Mouse (Mus musculus) liver, embryonic 12.5 days (tissue): ENCODE data around the gene Neurl2. TPM values are rescaled to one million over a fixed set of nuclear protein-coding genes. Genes with fewer than 3 reads are reported as not detected.

Experiments
- polyA plus RNA-seq: library from polyadenylated mRNA; unstranded; fragments of >200 nt; fragmentation: Nextera tagmentation; extraction: Ambion mirVana; gene quantifications from 2 replicates; pipeline ENCODE4 v1.2.1, GENCODE M21; 2016

Gene Neurl2
- polyA plus RNA-seq, 1 experiment from 2014 or later, result 2.2 TPM

Other genes with a start within 250 kb of the Neurl2 start
- gene Wfdc6a, start 248.0 kb downstream of the Neurl2 start, polyA plus RNA-seq, result 0.26 TPM in 1 of 2 replicates, not detected in the other
- not detected in 2 replicates for gene Eppin, start 239.9 kb downstream of the Neurl2 start, polyA plus RNA-seq
- not detected in 2 replicates for gene Wfdc6b, start 219.9 kb downstream of the Neurl2 start, polyA plus RNA-seq
- gene Wfdc8, start 219.8 kb downstream of the Neurl2 start, polyA plus RNA-seq, result not detected in 2 replicates
- not detected in 2 replicates for gene Wfdc16, start 194.7 kb downstream of the Neurl2 start, polyA plus RNA-seq
- not detected in 2 replicates for gene Wfdc10, start 177.4 kb downstream of the Neurl2 start, polyA plus RNA-seq
- gene Wfdc9, start 176.9 kb downstream of the Neurl2 start, polyA plus RNA-seq, result not detected in 2 replicates
- not detected in 2 replicates for gene Wfdc11, start 159.4 kb downstream of the Neurl2 start, polyA plus RNA-seq
- gene Wfdc13, start 148.3 kb downstream of the Neurl2 start, polyA plus RNA-seq, result not detected in 2 replicates
- not detected in 2 replicates for gene Spint4, start 135.0 kb downstream of the Neurl2 start, polyA plus RNA-seq
- gene Spint5, start 118.2 kb downstream of the Neurl2 start, polyA plus RNA-seq, result not detected in 2 replicates
- 0.48 and 0.93 TPM in 2 replicates for gene Wfdc3, start 87.5 kb downstream of the Neurl2 start, polyA plus RNA-seq
- gene Dnttip1, start 87.5 kb downstream of the Neurl2 start, polyA plus RNA-seq, result 56.9 and 61.0 TPM in 2 replicates
- 669 and 687 TPM in 2 replicates for gene Ube2c, start 63.6 kb downstream of the Neurl2 start, polyA plus RNA-seq
- gene Tnnc2, start 53.5 kb downstream of the Neurl2 start, polyA plus RNA-seq, result 0.66 and 1.8 TPM in 2 replicates
- 5.5 TPM in 2 replicates for gene Snx21, start 47.6 kb downstream of the Neurl2 start, polyA plus RNA-seq
- 20.3 and 21.5 TPM in 2 replicates for gene Acot8, start 28.6 kb downstream of the Neurl2 start, polyA plus RNA-seq
- 4.8 and 5.9 TPM in 2 replicates for gene Zswim3, start 28.4 kb downstream of the Neurl2 start, polyA plus RNA-seq
- gene Zswim1, start 10.8 kb downstream of the Neurl2 start, polyA plus RNA-seq, result 8.9 and 9.1 TPM in 2 replicates
- not detected in 2 replicates for gene Spata25, start 4.9 kb downstream of the Neurl2 start, polyA plus RNA-seq
- 66.7 and 69.3 TPM in 2 replicates for gene Ctsa, start 583 bp downstream of the Neurl2 start, polyA plus RNA-seq
- gene Pltp, start 24.3 kb upstream of the Neurl2 start, polyA plus RNA-seq, result 8.4 and 8.7 TPM in 2 replicates
- 48.6 and 51.5 TPM in 2 replicates for gene Pcif1, start 45.8 kb upstream of the Neurl2 start, polyA plus RNA-seq
- 10.5 and 11.2 TPM in 2 replicates for gene Zfp335, start 78.3 kb upstream of the Neurl2 start, polyA plus RNA-seq
- gene Mmp9, start 107.3 kb upstream of the Neurl2 start, polyA plus RNA-seq, result 1.9 TPM in 2 replicates
- 0.50 and 0.63 TPM in 2 replicates for gene Slc12a5, start 127.3 kb upstream of the Neurl2 start, polyA plus RNA-seq
- 33.2 and 34.4 TPM in 2 replicates for gene Ncoa5, start 201.4 kb upstream of the Neurl2 start, polyA plus RNA-seq
- gene Cd40, start 222.2 kb upstream of the Neurl2 start, polyA plus RNA-seq, result 3.2 and 3.9 TPM in 2 replicates